Mouse (Mus musculus): Measurements from ENCODE around the gene Naglu. TPM values are rescaled to one million over a fixed set of nuclear protein-coding genes. Genes with fewer than 3 reads are reported as not detected.
A peak's percentile ranks its signal among the peaks of the same experiment; 100 is the strongest.

The Naglu gene
- polyA plus RNA-seq, 1 experiment from 2014 or later, result 10.8 TPM

- Histone ChIP-seq H3K9me3 (no peaks in the 10 kb centered on the region), H3K27me3 (replicated peaks) (no peaks in the 10 kb centered on the region), H3K4me3 (peak overlapping the region; percentile 91), H3K9ac (peak overlapping the region; percentile 93), H3K36me3 (peaks cover 55% of the 10 kb centered on the region), H3K4me2 (replicated peaks) (peak overlapping the region; percentile 97), H3K27ac (peak overlapping the region; percentile 42; the same call in 1 of the 2 replicates), H3K4me1 (peaks cover 35% of the 10 kb centered on the region)
- no peak for ATAC-seq (ENCODE audit: low FRiP score, low read depth)
- 9% methylated on average over 8 of the region's 8 CpGs for WGBS
Measured at GRCm38 (mm10) chr11:101087682-101088055, 17.9 kb downstream of the Naglu start.

DNA sequence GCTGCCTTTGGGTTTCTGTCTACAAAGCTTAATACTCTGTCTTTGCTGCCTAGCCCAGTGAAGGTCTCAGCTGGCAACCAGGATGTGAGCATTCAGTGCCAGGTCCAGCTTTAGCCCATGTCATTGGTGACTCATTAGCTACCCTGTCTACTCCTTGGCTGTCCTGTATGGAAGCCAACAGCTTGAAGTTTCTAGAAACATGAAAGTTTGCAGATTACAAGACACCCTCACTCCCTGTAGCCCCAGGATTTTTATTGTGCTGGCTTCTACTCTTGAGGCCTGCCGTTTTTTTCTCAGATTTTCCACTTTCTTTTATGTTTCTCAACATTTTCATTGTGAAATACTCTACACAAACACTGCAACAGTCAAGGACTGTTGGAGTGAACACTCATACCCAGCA, 20.1 kb downstream of the Naglu start:
- Histone ChIP-seq H3K27me3 (replicated peaks) (no peaks in the 10 kb centered on the region), H3K27ac (no peak overlapping the region), H3K36me3 (peaks cover 63% of the 10 kb centered on the region), H3K4me2 (replicated peaks) (no peak overlapping the region), H3K9me3 (no peaks in the 10 kb centered on the region), H3K9ac (no peak overlapping the region), H3K4me3 (no peak overlapping the region), H3K4me1 (peaks cover 33% of the 10 kb centered on the region)
- no peak for ATAC-seq (ENCODE audit: low FRiP score, low read depth)
- 95% methylated on average over 1 of the region's 1 CpGs for WGBS

DNA sequence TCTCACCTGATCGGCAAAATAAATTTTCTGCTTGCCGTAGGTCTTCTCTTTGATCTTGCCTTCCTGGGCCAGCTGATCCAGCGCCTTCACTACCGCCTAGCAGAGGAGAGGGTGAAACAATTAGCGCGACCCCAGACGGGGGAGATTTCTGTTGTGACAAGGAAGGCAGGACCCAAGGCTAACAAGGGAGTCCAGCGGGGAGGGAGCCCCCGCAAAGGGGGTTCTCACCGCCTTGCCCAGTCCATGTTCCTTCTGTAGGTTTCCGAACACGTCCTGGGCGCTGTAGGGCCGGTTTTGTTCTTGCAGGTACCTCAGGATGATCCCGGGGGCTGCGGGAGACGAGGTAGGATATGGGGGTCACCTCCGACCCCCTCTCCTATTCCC, 25.1 kb downstream of the Naglu start:
- Histone ChIP-seq H3K4me2 (replicated peaks) (peak overlapping the region; percentile 92), H3K9me3 (no peaks in the 10 kb centered on the region), H3K4me3 (peak overlapping the region; percentile 61), H3K27me3 (replicated peaks) (no peaks in the 10 kb centered on the region), H3K36me3 (peaks cover 73% of the 10 kb centered on the region), H3K27ac (no peak overlapping the region), H3K9ac (peak overlapping the region; percentile 61), H3K4me1 (peaks cover 10% of the 10 kb centered on the region)
- WGBS, result under 1% methylated on average over 18 of the region's 18 CpGs
- no peak for ATAC-seq (ENCODE audit: low FRiP score, low read depth)

DNA sequence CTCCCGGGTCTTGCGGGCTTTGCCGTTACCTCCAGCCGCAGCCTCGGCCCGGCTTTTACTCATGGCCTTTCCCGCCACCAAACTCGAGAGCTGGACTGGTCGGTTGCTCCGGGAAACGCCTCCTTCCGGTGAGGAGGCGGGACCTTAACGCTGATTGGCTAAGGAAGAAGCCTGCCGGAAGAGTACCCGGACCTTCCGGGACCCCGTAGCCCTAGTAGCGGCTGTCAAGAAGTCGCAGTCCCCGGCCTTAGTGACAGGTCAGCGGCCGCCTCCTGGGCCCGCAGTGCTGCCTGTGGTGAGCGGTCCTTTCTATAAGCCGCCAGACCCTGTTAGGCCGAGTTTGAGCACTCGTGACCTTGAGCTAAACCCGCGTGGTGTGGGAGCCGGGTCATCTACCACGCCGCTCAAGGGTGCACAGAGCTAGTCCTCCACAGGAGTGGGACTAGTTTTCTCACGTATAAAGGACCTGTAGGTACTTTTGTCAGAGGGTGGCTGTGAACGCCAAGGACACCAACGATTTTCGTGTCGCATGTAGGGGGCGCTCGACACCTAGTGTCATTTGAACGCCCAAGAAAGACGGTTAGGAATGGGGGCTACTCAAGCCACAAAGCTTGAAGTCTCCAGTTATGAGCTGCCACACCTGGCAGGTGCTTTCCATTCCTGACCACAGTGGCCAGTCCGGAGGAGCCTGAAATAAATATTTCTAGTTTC, 25.7 kb downstream of the Naglu start, which contains the start of gene Psmc3ip:
Psmc3ip (minus strand) TSS at position 123 of the 711 bp plus-strand sequence.
- H3K36me3 ChIP-seq, result peaks cover 73% of the 10 kb centered on the region
- under 1% methylated on average over 43 of the region's 43 CpGs for WGBS
- peak within 1 kb of the TSS; percentile 92 for H3K4me2 ChIP-seq (replicated peaks)
- H3K27me3 ChIP-seq (replicated peaks), result no peaks in the 10 kb centered on the region
- H3K9me3 ChIP-seq, result no peaks in the 10 kb centered on the region
- H3K9ac ChIP-seq, result peak within 1 kb of the TSS; percentile 61
- H3K4me3 ChIP-seq, result peak within 1 kb of the TSS; percentile 61
- peak within 1 kb of the TSS; percentile 60; the same call in 1 of the 2 replicates for H3K27ac ChIP-seq
- peak; percentile 96 for ATAC-seq (ENCODE audit: low FRiP score, low read depth)
- peaks cover 10% of the 10 kb centered on the region for H3K4me1 ChIP-seq

DNA sequence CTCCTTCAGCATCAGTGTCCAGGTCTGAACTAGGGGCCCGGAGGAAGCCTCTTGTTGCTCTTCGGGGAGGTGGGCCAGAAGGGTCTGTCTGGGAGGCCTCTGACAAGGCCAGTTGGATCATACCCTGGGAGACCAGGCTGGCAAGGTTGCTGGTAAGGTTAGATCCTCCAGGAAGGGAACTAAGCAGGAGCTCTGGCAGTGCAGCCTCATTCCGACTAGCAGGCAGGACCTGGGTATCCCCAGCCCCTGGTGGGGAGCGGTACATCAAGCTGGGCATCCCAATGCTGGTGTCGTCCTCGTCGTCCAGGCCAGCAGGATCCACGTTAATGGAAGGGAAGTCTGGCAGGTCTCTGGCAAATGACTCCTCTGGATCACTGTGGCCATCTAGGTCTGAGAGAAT, 28.4 kb downstream of the Naglu start:
- ATAC-seq (ENCODE audit: low FRiP score, low read depth), result no peak
- H3K4me1 ChIP-seq, result peaks cover 10% of the 10 kb centered on the region
- H3K4me3 ChIP-seq, result no peak overlapping the region
- H3K9ac ChIP-seq, result no peak overlapping the region
- no peaks in the 10 kb centered on the region for H3K27me3 ChIP-seq (replicated peaks)
- 86% methylated on average over 8 of the region's 8 CpGs for WGBS
- no peak overlapping the region for H3K27ac ChIP-seq
- no peak overlapping the region for H3K4me2 ChIP-seq (replicated peaks)
- peaks cover 70% of the 10 kb centered on the region for H3K36me3 ChIP-seq
- H3K9me3 ChIP-seq, result no peaks in the 10 kb centered on the region

GRCm38 (mm10) chr11:101103011-101103410, 33.2 kb downstream of the Naglu start:
- Histone ChIP-seq H3K27ac (no peak overlapping the region), H3K4me3 (no peak overlapping the region), H3K36me3 (peaks cover 64% of the 10 kb centered on the region), H3K9ac (no peak overlapping the region), H3K4me1 (no peaks in the 10 kb centered on the region), H3K27me3 (replicated peaks) (no peaks in the 10 kb centered on the region), H3K4me2 (replicated peaks) (no peak overlapping the region), H3K9me3 (no peaks in the 10 kb centered on the region)
- no peak for ATAC-seq (ENCODE audit: low FRiP score, low read depth)
- 92% methylated on average over 5 of the region's 5 CpGs for WGBS

- WGBS, result 76% methylated on average over 4 of the region's 4 CpGs
- no peak overlapping the region for H3K9ac ChIP-seq
- H3K27ac ChIP-seq, result no peak overlapping the region
- H3K4me1 ChIP-seq, result no peaks in the 10 kb centered on the region
- no peaks in the 10 kb centered on the region for H3K27me3 ChIP-seq (replicated peaks)
- H3K9me3 ChIP-seq, result no peaks in the 10 kb centered on the region
- no peak overlapping the region for H3K4me3 ChIP-seq
- H3K4me2 ChIP-seq (replicated peaks), result no peak overlapping the region
- peaks cover 8% of the 10 kb centered on the region for H3K36me3 ChIP-seq
- no peak for ATAC-seq (ENCODE audit: low FRiP score, low read depth)
Measured at GRCm38 (mm10) chr11:101109351-101109750, 39.5 kb downstream of the Naglu start.

DNA sequence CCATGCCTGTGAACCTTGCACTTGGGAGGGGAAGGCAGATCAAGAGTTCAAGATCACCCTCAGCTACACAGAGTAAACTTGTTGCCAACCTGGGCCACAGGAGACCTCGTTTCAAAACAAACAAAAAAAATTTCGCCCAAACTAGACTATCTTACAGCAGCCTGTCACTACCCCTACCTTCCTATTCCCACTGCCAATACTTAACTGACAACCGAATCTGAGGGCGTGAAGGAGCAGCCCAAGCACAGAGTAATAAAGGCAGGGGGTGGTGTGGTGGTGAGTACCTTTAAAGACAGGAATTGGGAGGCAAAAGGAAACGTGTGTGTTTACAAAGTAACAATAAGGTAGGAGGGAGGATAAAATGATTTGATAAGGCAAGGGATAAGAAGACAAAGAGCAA, 40.9 kb downstream of the Naglu start:
- Histone ChIP-seq H3K36me3 (peaks cover 2% of the 10 kb centered on the region; the same call in 1 of the 2 replicates), H3K4me2 (replicated peaks) (no peak overlapping the region), H3K9ac (no peak overlapping the region), H3K9me3 (no peaks in the 10 kb centered on the region), H3K4me1 (peaks cover 3% of the 10 kb centered on the region; the same call in 1 of the 2 replicates), H3K27me3 (replicated peaks) (no peaks in the 10 kb centered on the region), H3K4me3 (no peak overlapping the region), H3K27ac (no peak overlapping the region)
- no peak for ATAC-seq (ENCODE audit: low FRiP score, low read depth)
- 65% methylated on average over 5 of the region's 5 CpGs for WGBS

- Histone ChIP-seq H3K4me3 (no peak overlapping the region), H3K4me1 (peaks cover 3% of the 10 kb centered on the region; the same call in 1 of the 2 replicates), H3K36me3 (no peaks in the 10 kb centered on the region), H3K9ac (no peak overlapping the region), H3K27me3 (replicated peaks) (no peaks in the 10 kb centered on the region), H3K9me3 (no peaks in the 10 kb centered on the region), H3K27ac (no peak overlapping the region), H3K4me2 (replicated peaks) (no peak overlapping the region)
- 94% methylated on average over 4 of the region's 4 CpGs for WGBS
- ATAC-seq (ENCODE audit: low FRiP score, low read depth), result no peak
Measured at GRCm38 (mm10) chr11:101111178-101111577, 41.4 kb downstream of the Naglu start.

GRCm38 (mm10) chr11:101112186-101112585, 42.4 kb downstream of the Naglu start:
- no peak overlapping the region for H3K9ac ChIP-seq
- no peak overlapping the region for H3K4me3 ChIP-seq
- H3K4me1 ChIP-seq, result peaks cover 3% of the 10 kb centered on the region; the same call in 1 of the 2 replicates
- H3K36me3 ChIP-seq, result peaks cover 4% of the 10 kb centered on the region; the same call in 1 of the 2 replicates
- H3K27ac ChIP-seq, result no peak overlapping the region
- ATAC-seq (ENCODE audit: low FRiP score, low read depth), result no peak
- H3K27me3 ChIP-seq (replicated peaks), result no peaks in the 10 kb centered on the region
- H3K4me2 ChIP-seq (replicated peaks), result no peak overlapping the region
- no peaks in the 10 kb centered on the region for H3K9me3 ChIP-seq
- 89% methylated on average over 3 of the region's 3 CpGs for WGBS

DNA sequence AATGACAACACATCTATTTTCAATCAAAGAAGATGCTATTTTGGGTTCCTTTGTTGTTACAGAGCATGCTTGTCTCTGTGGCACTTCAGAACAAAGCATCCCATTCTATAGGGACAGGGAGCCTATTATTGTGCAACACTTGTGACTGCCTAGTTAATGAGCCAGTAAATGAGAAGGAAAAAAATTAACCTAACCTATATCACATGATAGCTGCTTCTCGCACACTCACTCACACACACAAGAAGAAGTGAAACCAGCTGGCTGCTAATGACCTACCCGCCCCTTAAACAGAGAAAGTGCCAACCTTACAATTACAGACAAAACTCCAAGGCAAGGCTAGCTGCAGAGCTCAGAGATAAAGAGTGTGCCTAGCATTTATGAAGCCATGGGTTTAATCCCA, 45.8 kb downstream of the Naglu start:
- WGBS, result 38% methylated on average over 2 of the region's 2 CpGs
- H3K9ac ChIP-seq, result no peak overlapping the region

GRCm38 (mm10) chr11:101118105-101118504, 48.3 kb downstream of the Naglu start:
- peak overlapping the region; percentile 93 for H3K4me2 ChIP-seq (replicated peaks)
- 58% methylated on average over 4 of the region's 4 CpGs for WGBS
- H3K9ac ChIP-seq, result peak overlapping the region; percentile 93
- no peak for ATAC-seq (ENCODE audit: low FRiP score, low read depth)
- peaks cover 27% of the 10 kb centered on the region for H3K4me1 ChIP-seq
- H3K4me3 ChIP-seq, result 0 out of 2 replicates have a peak overlapping the region, but pooled peaks have one; percentile 93
- H3K27ac ChIP-seq, result no peak overlapping the region
- H3K27me3 ChIP-seq (replicated peaks), result no peaks in the 10 kb centered on the region
- H3K36me3 ChIP-seq, result peaks cover 14% of the 10 kb centered on the region
- no peaks in the 10 kb centered on the region for H3K9me3 ChIP-seq

More for the DNA sequence above, 45.8 kb downstream of the Naglu start:
- H3K9me3 ChIP-seq, result no peaks in the 10 kb centered on the region
- H3K27me3 ChIP-seq (replicated peaks), result no peaks in the 10 kb centered on the region
- H3K4me1 ChIP-seq, result peaks cover 16% of the 10 kb centered on the region
- H3K4me3 ChIP-seq, result no peak overlapping the region
- no peak for ATAC-seq (ENCODE audit: low FRiP score, low read depth)
- no peak overlapping the region for H3K27ac ChIP-seq
- 0 out of 2 replicates have a peak overlapping the region, but pooled peaks have one; percentile 12 for H3K4me2 ChIP-seq (replicated peaks)
- peaks cover 4% of the 10 kb centered on the region; the same call in 1 of the 2 replicates for H3K36me3 ChIP-seq

Measured in neural tube, embryonic 12.5 days (tissue).